Mouse (Mus musculus): ENCODE data around the gene Lrsam1. TPM values are rescaled to one million over a fixed set of nuclear protein-coding genes. Genes with fewer than 3 reads are reported as not detected.

Gene Lrsam1
- total RNA-seq, 2 experiments from 2014 or later: 35.4 to 43.8 TPM

- DNase-seq (ENCODE audit: low spot score in 2 of 2): peak in 1 of 2 experiments; percentile 47
- intact Hi-C loops (cut with DNase I): no loop called here
These were observed 9.8 kb upstream of the Lrsam1 start for GRCm38 (mm10) chr2:32971235-32971634.

- peak in 1 of 2 experiments; percentile 74 for DNase-seq (ENCODE audit: low spot score in 2 of 2)
- intact Hi-C loops (cut with DNase I): no loop called here
These were observed 7.9 kb upstream of the Lrsam1 start for GRCm38 (mm10) chr2:32969326-32969725.

- intact Hi-C loops (cut with DNase I): no loop called here
These were observed 6.7 kb upstream of the Lrsam1 start for GRCm38 (mm10) chr2:32968024-32968614.

GRCm38 (mm10) chr2:32966689-32967631, 5.5 kb upstream of the Lrsam1 start:
- DNase-seq (ENCODE audit: low spot score in 2 of 2): peak; percentile 91 to 94
- intact Hi-C loops (cut with DNase I): no loop called here

More at GRCm38 (mm10) chr2:32968024-32968614, 6.7 kb upstream of the Lrsam1 start:
- no peak for DNase-seq (ENCODE audit: low spot score in 2 of 2)

- intact Hi-C loops (cut with DNase I): no loop called here
- no peak for DNase-seq (ENCODE audit: low spot score in 2 of 2)
These were observed 4.8 kb upstream of the Lrsam1 start for GRCm38 (mm10) chr2:32966184-32966688.

- no peak for DNase-seq (ENCODE audit: low spot score in 2 of 2)
- intact Hi-C loops (cut with DNase I): no loop called here
These were observed 4.2 kb upstream of the Lrsam1 start for GRCm38 (mm10) chr2:32965511-32966183.

GRCm38 (mm10) chr2:32964659-32965457, 3.4 kb upstream of the Lrsam1 start:
- intact Hi-C loops (cut with DNase I): no loop called here
- DNase-seq (ENCODE audit: low spot score in 2 of 2): no peak

- DNase-seq (ENCODE audit: low spot score in 2 of 2): no peak
- intact Hi-C loops (cut with DNase I): no loop called here
These were observed 2.6 kb upstream of the Lrsam1 start for GRCm38 (mm10) chr2:32963981-32964380.

- DNase-seq (ENCODE audit: low spot score in 2 of 2): peak in 1 of 2 experiments; percentile 48
- intact Hi-C loops (cut with DNase I): no loop called here
These were observed 2.1 kb upstream of the Lrsam1 start for GRCm38 (mm10) chr2:32963544-32963943.

- intact Hi-C loops (cut with DNase I): no loop called here
- DNase-seq (ENCODE audit: low spot score in 2 of 2): no peak
These were observed 1.4 kb upstream of the Lrsam1 start for GRCm38 (mm10) chr2:32962875-32963220.

- peak in 1 of 2 experiments; percentile 32 for DNase-seq (ENCODE audit: low spot score in 2 of 2)
- intact Hi-C loops (cut with DNase I): no loop called here
These were observed 854 bp upstream of the Lrsam1 start for GRCm38 (mm10) chr2:32962062-32962874.

- intact Hi-C loops (cut with DNase I): no loop called here
- no peak for DNase-seq (ENCODE audit: low spot score in 2 of 2)
These were observed 1.1 kb downstream of the Lrsam1 start for GRCm38 (mm10) chr2:32960273-32960672.

GRCm38 (mm10) chr2:32957344-32957743, 4.1 kb downstream of the Lrsam1 start:
- intact Hi-C loops (cut with DNase I): no loop called here
- peak in 1 of 2 experiments; percentile 62 for DNase-seq (ENCODE audit: low spot score in 2 of 2)

GRCm38 (mm10) chr2:32954581-32954980, 6.8 kb downstream of the Lrsam1 start:
- no peak for DNase-seq (ENCODE audit: low spot score in 2 of 2)
- intact Hi-C loops (cut with DNase I): no loop called here

GRCm38 (mm10) chr2:32947454-32947853, 14.0 kb downstream of the Lrsam1 start:
- DNase-seq (ENCODE audit: low spot score in 2 of 2): no peak
- intact Hi-C loops (cut with DNase I): no loop called here

GRCm38 (mm10) chr2:32940483-32940882, 20.9 kb downstream of the Lrsam1 start:
- intact Hi-C loops (cut with DNase I): no loop called here
- DNase-seq (ENCODE audit: low spot score in 2 of 2): no peak

- DNase-seq (ENCODE audit: low spot score in 2 of 2): peak in 1 of 2 experiments; percentile 76
- intact Hi-C loops (cut with DNase I): no loop called here
These were observed 22.0 kb downstream of the Lrsam1 start for GRCm38 (mm10) chr2:32939418-32939817.

GRCm38 (mm10) chr2:32938741-32939140, 22.7 kb downstream of the Lrsam1 start:
- intact Hi-C loops (cut with DNase I): no loop called here
- DNase-seq (ENCODE audit: low spot score in 2 of 2): no peak

GRCm38 (mm10) chr2:32931730-32932129, 29.7 kb downstream of the Lrsam1 start:
- intact Hi-C loops (cut with DNase I): no loop called here
- no peak for DNase-seq (ENCODE audit: low spot score in 2 of 2)
